20 mouse cellular contexts compared by ENCODE assay signal in the genomic region with DNA sequence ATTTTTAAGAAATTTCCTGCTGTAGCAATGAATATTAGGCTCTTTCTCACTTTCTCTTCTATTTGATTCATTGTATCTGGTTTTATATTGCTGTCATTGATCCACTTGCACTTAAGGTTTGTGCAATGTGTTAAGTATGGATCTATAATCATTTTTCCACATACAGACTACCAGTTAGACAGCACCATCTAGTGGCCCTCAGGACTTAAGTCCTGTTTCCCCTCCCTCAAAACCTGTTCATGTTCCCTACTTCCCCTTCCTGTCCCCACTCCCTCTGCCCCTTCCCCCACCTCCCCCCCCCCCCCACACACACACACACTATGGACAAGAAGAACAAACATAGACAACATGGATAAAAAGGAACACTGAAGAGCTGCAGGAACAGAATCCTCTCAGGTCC. TPM values are rescaled to one million over a fixed set of nuclear protein-coding genes. Genes with fewer than 3 reads are reported as not detected.
"Had no signal": no experiment of that assay in that cellular context is flagged by ENCODE, and none has a peak within 500 bp of the region (broad histone marks: within the 10 kb centered on the region; RNA-seq: fewer than 3 reads in every experiment).

No protein-coding gene starts in this region.

RNA-seq across cellular contexts. Expression of gene Zfp977, which starts 3.3 kb away (rescaled TPM):
- polyA plus RNA-seq: large intestine, adult 2 months had no signal

RNA-seq across cellular contexts. Expression of gene Gm21028, which starts 17.3 kb away (rescaled TPM):
- total RNA-seq: layer of hippocampus, adult 2 months; layer of hippocampus, postnatal 25 days; left cerebral cortex, adult 18-20 months; left cerebral cortex, postnatal 25 days; megakaryocyte, adult 5-6 weeks; neutrophil, adult 5-6 weeks had no signal
- polyA plus RNA-seq: kidney, embryonic 14.5 days; large intestine, adult 2 months; limb, embryonic 10.5 days; limb, embryonic 13.5 days; liver, embryonic 12.5 days; liver, embryonic 15.5 days; lung, adult 2 months; lung, embryonic 16.5 days; midbrain, embryonic 12.5 days; midbrain, embryonic 15.5 days; neural tube, embryonic 13.5 days; stomach, embryonic 16.5 days; testis, adult 2 months; urinary bladder, adult 2 months had no signal
